Mouse (Mus musculus) lung, adult 2 months (tissue): ENCODE results near the gene Galk2. TPM values are rescaled to one million over a fixed set of nuclear protein-coding genes. Genes with fewer than 3 reads are reported as not detected.

ENCODE experiments used
- DNase-seq: peaks from one replicate; pipeline ENCODE4 v3.0.0; 2022
- H3K4me1 ChIP-seq: fragments of 200-500 bp; 2 replicates; pipeline ENCODE4 v1.6.1; 2011; ENCODE audit warnings: low read length; ENCODE audit not compliant: control insufficient read depth, insufficient read depth
- H3K4me3 ChIP-seq: fragments of 200-500 bp; replicated peaks from 2 replicates; pipeline ENCODE3; 2011; ENCODE audit warnings: low read depth, mild to moderate bottlenecking, control low read depth, low read length; ENCODE audit errors: extremely low read depth
- CTCF ChIP-seq: fragments of 200-500 bp; IDR thresholded peaks from 2 replicates; pipeline ENCODE4 v1.5.1; 2011; ENCODE audit warnings: mild to moderate bottlenecking, low read length, control low read depth; ENCODE audit not compliant: insufficient read depth
- POLR2A ChIP-seq: fragments of 200-500 bp; IDR thresholded peaks from 2 replicates; pipeline ENCODE4 v1.6.1; 2011; ENCODE audit warnings: low read depth, mild to moderate bottlenecking, control low read depth, low read length, borderline replicate concordance; ENCODE audit errors: extremely low read depth
- WGBS: fragments of 180-500 bp; shearing (Covaris S2); methylation state at CpG from one replicate; pipeline ENCODE4 v1.1.7; 2018; 5-methylcytosine and 5-hydroxymethylcytosine counted together
- polyA plus RNA-seq: library from polyadenylated mRNA; depleted of rRNA; stranded (reverse); fragments of >200 nt; gene quantifications from 2 replicates; pipeline ENCODE4 v1.2.3, GENCODE M21; 2012

Gene Galk2
- polyA plus RNA-seq, 1 experiment: 15.2 TPM

DNA sequence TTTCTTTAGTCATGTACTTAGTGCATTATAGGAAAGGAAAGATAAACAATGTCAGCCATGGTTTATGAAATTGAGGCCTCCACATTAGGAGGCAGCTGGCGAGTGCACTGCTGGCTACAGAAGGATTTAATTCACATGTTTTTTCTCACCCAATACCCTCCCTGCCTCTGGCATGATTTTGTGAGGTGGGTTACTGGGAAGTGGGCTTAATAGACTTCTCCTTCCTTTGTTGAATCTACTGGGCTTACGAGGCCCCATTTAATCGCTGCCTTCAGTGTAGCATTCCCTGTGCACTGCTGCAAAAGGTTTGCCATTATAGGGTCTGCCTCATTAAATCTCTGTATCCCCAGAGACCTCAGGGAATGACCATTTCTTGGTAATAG, 58.4 kb downstream of the Galk2 start:
- WGBS: 86% methylated on average over 3 of the region's 3 CpGs
- TF ChIP-seq CTCF (no peak), POLR2A (no peak)
- Histone ChIP-seq H3K4me3 (no peak overlapping the region), H3K4me1 (peaks cover 2% of the 10 kb centered on the region; the same call in 1 of the 2 replicates)
- DNase-seq: no peak

GRCm38 (mm10) chr2:125921273-125921672, 62.4 kb downstream of the Galk2 start:
- 61% methylated on average over 5 of the region's 5 CpGs for WGBS
- peaks cover 2% of the 10 kb centered on the region; the same call in 1 of the 2 replicates for H3K4me1 ChIP-seq
- TF ChIP-seq POLR2A (no peak), CTCF (no peak)
- H3K4me3 ChIP-seq: no peak overlapping the region
- DNase-seq: no peak

- no peak overlapping the region for H3K4me3 ChIP-seq
- no peaks in the 10 kb centered on the region for H3K4me1 ChIP-seq
- no peak for TF ChIP-seq CTCF
- no peak for TF ChIP-seq POLR2A
- WGBS: 84% methylated on average over 5 of the region's 5 CpGs
- DNase-seq: no peak
Observed at GRCm38 (mm10) chr2:125922149-125922548, 63.2 kb downstream of the Galk2 start.

DNA sequence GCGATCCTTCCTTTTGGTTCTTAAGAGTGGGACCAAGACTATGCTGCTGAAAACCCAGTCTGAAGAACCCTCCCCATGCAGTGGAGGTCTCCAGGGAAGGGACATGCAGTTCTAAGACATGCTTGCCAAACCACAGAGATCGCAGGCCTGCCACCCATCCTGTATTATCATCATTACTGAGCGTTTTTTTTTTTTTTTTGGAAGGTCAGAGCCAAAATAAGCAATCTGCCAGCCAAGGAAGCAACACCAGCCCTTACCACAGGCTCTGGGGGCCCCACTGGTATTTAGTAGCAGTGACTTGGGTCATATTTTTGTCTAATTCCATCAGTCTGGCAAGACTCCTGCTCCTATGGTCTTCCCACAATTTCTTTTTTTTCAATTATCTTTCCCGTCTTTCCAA, 64.0 kb downstream of the Galk2 start:
- Histone ChIP-seq H3K4me3 (no peak overlapping the region), H3K4me1 (no peaks in the 10 kb centered on the region)
- no peak for DNase-seq
- TF ChIP-seq CTCF: no peak
- no peak for TF ChIP-seq POLR2A
- WGBS: 66% methylated on average over 4 of the region's 4 CpGs

- no peak for DNase-seq
- WGBS: 82% methylated on average over 5 of the region's 5 CpGs
- no peak overlapping the region for H3K4me3 ChIP-seq
- H3K4me1 ChIP-seq: no peaks in the 10 kb centered on the region
- no peak for TF ChIP-seq CTCF
- no peak for TF ChIP-seq POLR2A
Observed at GRCm38 (mm10) chr2:125923346-125923745, 64.4 kb downstream of the Galk2 start.

DNA sequence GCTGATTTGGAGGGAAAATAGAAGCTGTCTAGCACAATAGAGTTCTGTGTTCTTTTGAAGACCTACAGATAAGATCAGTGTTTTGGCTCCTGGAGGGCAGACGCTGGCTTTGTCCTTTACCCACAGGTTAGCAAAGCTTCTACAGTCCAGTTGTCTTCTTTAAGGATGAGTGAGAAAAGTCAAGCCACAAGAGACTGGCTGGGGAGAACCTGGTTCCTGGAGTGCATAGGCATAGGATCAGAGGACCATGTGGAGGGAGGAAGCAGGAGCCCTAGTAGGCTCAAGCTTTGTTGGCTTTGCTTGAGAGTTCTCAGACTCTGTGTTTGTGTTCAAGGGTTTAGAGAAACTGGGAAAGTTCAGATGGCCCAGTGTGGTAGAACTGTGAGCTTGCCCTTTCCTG, 65.6 kb downstream of the Galk2 start:
- Histone ChIP-seq H3K4me3 (no peak overlapping the region), H3K4me1 (no peaks in the 10 kb centered on the region)
- TF ChIP-seq CTCF (no peak), POLR2A (no peak)
- WGBS: 61% methylated on average over 1 of the region's 1 CpGs
- no peak for DNase-seq

GRCm38 (mm10) chr2:125925081-125925480, 66.2 kb downstream of the Galk2 start:
- Histone ChIP-seq H3K4me3 (no peak overlapping the region), H3K4me1 (no peaks in the 10 kb centered on the region)
- no peak for TF ChIP-seq CTCF
- no peak for TF ChIP-seq POLR2A
- no peak for DNase-seq
- 62% methylated on average over 3 of the region's 3 CpGs for WGBS

DNA sequence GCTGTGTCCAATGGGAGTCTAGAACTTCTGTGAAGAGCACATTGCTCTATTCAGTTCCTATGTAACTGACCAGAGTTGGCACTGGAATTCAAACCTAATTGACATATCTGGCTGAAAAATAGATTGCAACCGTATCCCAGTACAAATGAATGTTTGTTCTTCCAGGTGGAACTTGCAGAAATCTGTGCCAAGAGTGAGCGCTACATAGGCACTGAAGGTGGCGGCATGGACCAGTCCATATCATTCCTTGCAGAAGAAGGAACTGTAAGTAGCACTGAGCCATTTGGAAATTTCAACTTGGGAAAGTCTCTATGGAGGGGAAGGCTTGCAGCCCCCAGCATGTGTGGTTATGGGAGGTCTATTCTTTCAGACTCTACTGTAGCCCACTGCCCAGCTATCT, 70.5 kb downstream of the Galk2 start:
- 84% methylated on average over 3 of the region's 3 CpGs for WGBS
- TF ChIP-seq CTCF (no peak), POLR2A (no peak)
- DNase-seq: no peak
- H3K4me3 ChIP-seq: no peak overlapping the region
- H3K4me1 ChIP-seq: no peaks in the 10 kb centered on the region

DNA sequence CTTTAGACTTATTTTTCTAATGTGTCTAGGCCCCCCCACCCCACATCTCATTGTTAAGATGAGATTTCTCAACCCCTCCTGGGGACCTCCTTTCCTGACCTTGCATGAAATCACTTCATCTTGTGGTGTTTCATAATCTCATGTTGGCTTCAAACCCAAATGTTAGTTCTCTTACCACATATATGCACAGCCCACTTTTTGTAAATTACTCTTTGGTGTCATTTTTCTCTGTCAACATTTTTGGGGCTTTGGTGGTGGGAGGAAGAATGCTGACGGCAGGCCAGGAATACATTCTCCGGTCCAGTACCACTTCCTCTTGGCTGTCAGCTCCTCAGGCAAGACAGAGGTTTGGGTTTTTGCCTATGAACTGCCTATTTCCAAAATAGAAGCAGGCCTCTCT, 71.0 kb downstream of the Galk2 start:
- Histone ChIP-seq H3K4me1 (no peaks in the 10 kb centered on the region), H3K4me3 (no peak overlapping the region)
- WGBS: 40% methylated on average over 2 of the region's 2 CpGs
- DNase-seq: no peak
- TF ChIP-seq CTCF (no peak), POLR2A (no peak)

GRCm38 (mm10) chr2:125931193-125931592, 72.3 kb downstream of the Galk2 start:
- Histone ChIP-seq H3K4me3 (no peak overlapping the region), H3K4me1 (no peaks in the 10 kb centered on the region)
- TF ChIP-seq CTCF (no peak), POLR2A (no peak)
- WGBS: 89% methylated on average over 5 of the region's 5 CpGs
- no peak for DNase-seq
